Mouse (Mus musculus) bone marrow macrophage, adult 2 months (primary cell): ENCODE results near the gene Ebf1.

Experiments used
- CTCF ChIP-seq: IDR thresholded peaks from 2 replicates; pipeline ENCODE4 v1.5.1; 2012; ENCODE audit warnings: low read depth, mild to moderate bottlenecking, low read length, moderate library complexity
- POLR2A ChIP-seq: IDR thresholded peaks from 2 replicates; pipeline ENCODE4 v1.6.1; 2012; ENCODE audit warnings: mild to moderate bottlenecking, low read depth, low read length, borderline replicate concordance

DNA sequence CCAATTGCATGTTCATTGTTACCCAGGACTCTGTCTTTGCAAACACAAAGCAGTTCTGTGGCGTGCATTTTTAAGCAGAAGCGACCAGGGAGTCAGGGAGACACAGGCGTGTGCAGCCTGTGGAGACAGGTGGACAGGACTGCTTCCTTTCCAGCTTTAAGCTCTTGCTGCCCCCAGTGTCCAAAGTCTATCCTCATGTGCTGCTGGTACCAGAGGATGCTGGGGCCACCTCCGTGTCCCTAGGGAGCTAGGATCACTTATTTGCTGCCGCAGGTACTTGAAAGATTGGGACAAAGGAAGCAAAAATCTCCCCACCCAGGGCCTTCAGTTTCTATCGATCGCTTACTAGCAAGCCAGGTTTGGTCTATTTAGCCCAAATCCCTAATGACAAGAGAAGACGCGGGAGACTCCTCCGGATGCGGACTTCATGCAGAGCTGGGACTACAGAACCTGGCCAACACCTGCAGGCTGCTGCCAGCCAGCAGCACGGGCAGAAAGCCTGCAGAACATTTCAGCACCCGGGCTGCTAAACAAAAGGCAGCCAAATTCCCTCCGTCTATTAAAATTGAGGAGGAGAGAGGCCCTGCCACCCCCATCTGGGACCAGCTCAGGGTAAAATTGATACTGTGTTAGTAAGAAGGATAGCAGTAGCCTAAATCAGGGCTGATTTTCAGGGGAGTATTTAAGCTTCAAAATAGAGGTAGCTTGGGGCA lies 215.3 kb downstream of the Ebf1 start:
- TF ChIP-seq CTCF (no peak), POLR2A (no peak)
